Mouse (Mus musculus) intestine, embryonic 14.5 days (tissue): ENCODE data around the gene Gm43552. TPM values are rescaled to one million over a fixed set of nuclear protein-coding genes. Genes with fewer than 3 reads are reported as not detected.

Experiments used
- ATAC-seq: fragments of 200-750 bp; cut with Nextera tagmentation; replicated peaks from 2 replicates; pipeline ENCODE4 v1.8.0; 2017; ENCODE audit warnings: low read depth, moderate number of reproducible peaks, moderate TSS enrichment, moderate library complexity; ENCODE audit not compliant: low FRiP score, low TSS enrichment
- DNase-seq: peaks from one replicate; pipeline ENCODE4 v3.0.0-alpha.2; 2018; ENCODE audit warnings: low spot score
- H3K27ac ChIP-seq: fragments of 300-500 bp; sonication (generic); 2 replicates; pipeline ENCODE4 v1.5.1; 2014; ENCODE audit warnings: low read depth, mild to moderate bottlenecking, control low read depth
- H3K27me3 ChIP-seq: fragments of 300-500 bp; sonication (generic); replicated peaks from 2 replicates; pipeline ENCODE4 v1.6.1; 2014; ENCODE audit warnings: low read length, control low read depth; ENCODE audit not compliant: control insufficient read depth, insufficient read depth
- H3K36me3 ChIP-seq: fragments of 300-500 bp; sonication (generic); 2 replicates; pipeline ENCODE4 v1.6.1; 2014; ENCODE audit warnings: low read length, control low read depth; ENCODE audit not compliant: control insufficient read depth, insufficient read depth
- H3K4me1 ChIP-seq: fragments of 300-500 bp; sonication (generic); replicated peaks from 2 replicates; pipeline ENCODE4 v1.6.1; 2014; ENCODE audit warnings: low read length, control low read depth, mixed read lengths; ENCODE audit not compliant: control insufficient read depth, insufficient read depth
- H3K4me2 ChIP-seq: fragments of 300-500 bp; sonication (generic); 2 replicates; pipeline ENCODE4 v1.6.1; 2014; ENCODE audit warnings: low read length
- H3K4me3 ChIP-seq: fragments of 300-500 bp; sonication (generic); 2 replicates; pipeline ENCODE4 v1.5.1; 2014; ENCODE audit warnings: low read depth, low read length, control low read depth, mixed read lengths
- H3K9ac ChIP-seq: fragments of 300-500 bp; sonication (generic); 2 replicates; pipeline ENCODE4 v1.6.1; 2014; ENCODE audit warnings: mild to moderate bottlenecking, low read length
- H3K9me3 ChIP-seq: fragments of 300-500 bp; sonication (generic); 2 replicates; pipeline ENCODE4 v1.6.1; 2016; ENCODE audit warnings: low read length, control low read depth; ENCODE audit not compliant: control insufficient read depth
- WGBS: fragments of 180-500 bp; shearing (Covaris S2); extraction: QIAGEN DNeasy Blood & Tissue Kit; methylation state at CpG from one replicate; pipeline ENCODE4 v1.1.7; 2014; 5-methylcytosine and 5-hydroxymethylcytosine counted together
- polyA plus RNA-seq: library from polyadenylated mRNA; unstranded; fragments of >200 nt; fragmentation: Nextera tagmentation; extraction: Ambion mirVana; gene quantifications from 2 replicates; pipeline ENCODE4 v1.2.1, GENCODE M21; 2014

Gm43552 gene
- polyA plus RNA-seq, 1 experiment from 2014 or later = 2.4 TPM

GRCm38 (mm10) chr5:65390648-65391644 is 101.7 kb downstream of the Gm43552 start, which contains the start of the genes Rpl9 and Lias:
TSS of gene Rpl9 (minus strand) at chr5:65391444.
TSS of gene Lias (plus strand) at chr5:65391497.
- under 1% methylated on average over 83 of the region's 83 CpGs for WGBS
- Histone ChIP-seq H3K4me1 (peaks cover 7% of the 10 kb centered on the region), H3K4me3 (peak within 1 kb of the TSS; percentile 98), H3K27ac (peak within 1 kb of the TSS; percentile 94), H3K9ac (peak within 1 kb of the TSS; percentile 100), H3K4me2 (peak within 1 kb of the TSS; percentile 87), H3K9me3 (no peaks in the 10 kb centered on the region), H3K27me3 (no peaks in the 10 kb centered on the region), H3K36me3 (peaks cover 50% of the 10 kb centered on the region)
- DNase-seq (peak; percentile 99), ATAC-seq (peak; percentile 95)

- Histone ChIP-seq H3K4me1 (peaks cover 7% of the 10 kb centered on the region), H3K9ac (no peak overlapping the region), H3K27me3 (no peaks in the 10 kb centered on the region), H3K4me3 (no peak overlapping the region), H3K36me3 (peaks cover 36% of the 10 kb centered on the region), H3K9me3 (no peaks in the 10 kb centered on the region), H3K4me2 (no peak overlapping the region), H3K27ac (no peak overlapping the region)
- DNase-seq (peak; percentile 53), ATAC-seq (no peak)
- 81% methylated on average over 6 of the region's 6 CpGs for WGBS
Observed at GRCm38 (mm10) chr5:65387008-65387867, 105.4 kb downstream of the Gm43552 start.

DNA sequence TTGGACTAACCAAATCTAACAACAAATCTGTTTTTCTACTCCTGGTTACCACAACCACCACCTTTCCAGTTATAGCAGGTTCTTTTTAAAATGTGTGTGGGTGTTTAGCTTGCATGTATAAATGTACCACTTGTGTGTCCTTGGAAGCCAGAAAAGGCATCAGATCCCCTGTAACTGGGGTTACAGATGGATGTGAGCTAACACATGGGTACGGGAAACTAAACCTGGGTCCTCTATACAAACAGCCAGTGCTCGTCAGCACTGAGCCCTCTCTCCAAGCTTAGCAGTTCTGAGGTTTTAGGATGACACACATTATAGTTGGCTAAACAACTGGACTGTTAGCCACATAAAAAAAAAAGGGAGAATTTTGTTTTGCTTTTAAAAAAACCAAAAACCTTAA is 106.9 kb downstream of the Gm43552 start:
- WGBS = 82% methylated on average over 2 of the region's 2 CpGs

More for the DNA sequence above, 106.9 kb downstream of the Gm43552 start:
- Histone ChIP-seq H3K4me1 (peaks cover 7% of the 10 kb centered on the region), H3K9ac (no peak overlapping the region), H3K27ac (no peak overlapping the region), H3K27me3 (no peaks in the 10 kb centered on the region), H3K9me3 (no peaks in the 10 kb centered on the region), H3K4me2 (no peak overlapping the region), H3K36me3 (peaks cover 36% of the 10 kb centered on the region), H3K4me3 (no peak overlapping the region)
- no peak for ATAC-seq
- no peak for DNase-seq

Other genes with a start within 250 kb of the Gm43552 start
- gene Rfc1, start 157.2 kb downstream of the Gm43552 start, polyA plus RNA-seq = 87.6 and 98.0 TPM in 2 replicates
- gene Klb, start 144.5 kb downstream of the Gm43552 start, polyA plus RNA-seq = 0.27 and 0.96 TPM in 2 replicates
- gene Rpl9, start 101.4 kb downstream of the Gm43552 start, polyA plus RNA-seq = 1,354 and 1,361 TPM in 2 replicates
- gene Lias, start 101.3 kb downstream of the Gm43552 start, polyA plus RNA-seq = 60.6 and 61.9 TPM in 2 replicates
- gene Ugdh, start 56.9 kb downstream of the Gm43552 start, polyA plus RNA-seq = 108 and 111 TPM in 2 replicates
- gene Smim14, start 44.4 kb upstream of the Gm43552 start, polyA plus RNA-seq = 109 and 111 TPM in 2 replicates
- gene Ube2k, start 44.4 kb upstream of the Gm43552 start, polyA plus RNA-seq = 123 and 124 TPM in 2 replicates
- gene Pds5a, start 205.4 kb upstream of the Gm43552 start, polyA plus RNA-seq = 88.7 and 91.9 TPM in 2 replicates